Mouse (Mus musculus) frontal cortex, postnatal 10 days (tissue): Measurements from ENCODE around the gene Ascl2.

ENCODE experiments used
- DNase-seq, 2 experiments: peaks; one replicate each; pipeline ENCODE4 v3.0.0; 2022; ENCODE audit warnings: low spot score in 2 of 2, mixed read lengths in 1 of 2

Ascl2 gene

DNA sequence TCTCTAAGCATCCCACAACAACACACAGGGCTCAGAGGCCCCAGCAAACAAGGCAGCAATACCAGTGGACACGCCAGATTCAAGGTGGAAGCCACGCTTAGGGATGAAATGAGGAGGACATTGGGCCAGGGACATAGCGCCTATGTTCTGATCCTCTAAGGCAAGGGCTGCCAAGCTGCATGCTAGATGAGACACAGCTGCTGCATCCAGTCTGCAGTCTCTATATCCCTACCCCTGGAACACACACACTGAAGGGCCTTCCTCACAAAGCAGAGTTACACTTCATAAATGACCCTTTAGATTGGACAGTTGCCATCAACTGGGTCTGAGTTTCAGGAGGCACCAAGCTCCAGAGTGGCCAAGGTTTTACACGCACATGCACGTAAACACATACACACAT, 51.4 kb downstream of the Ascl2 start:
- DNase-seq, result no peak
